Mouse (Mus musculus) macrophage (primary cell): ENCODE data around the gene Ptpa. TPM values are rescaled to one million over a fixed set of nuclear protein-coding genes. Genes with fewer than 3 reads are reported as not detected.
A peak's percentile ranks its signal among the peaks of the same experiment; 100 is the strongest.

Source experiments
- H3K27ac ChIP-seq: fragments of 350-480 bp; formaldehyde crosslinking; 2 replicates; pipeline ENCODE4 v1.9.0; 2021
- H3K36me3 ChIP-seq: fragments of 350-480 bp; formaldehyde crosslinking; 2 replicates; pipeline ENCODE4 v1.9.0; 2021; ENCODE audit errors: inconsistent target
- H3K4me3 ChIP-seq: fragments of 350-480 bp; formaldehyde crosslinking; 2 replicates; pipeline ENCODE4 v1.9.0; 2021; ENCODE audit errors: inconsistent target
- H3K79me2 ChIP-seq: fragments of 350-480 bp; formaldehyde crosslinking; 2 replicates; pipeline ENCODE4 v1.9.0; 2021; ENCODE audit errors: inconsistent target
- WGBS: methylation state at CpG from one replicate; pipeline ENCODE4 v1.1.7; 2026; ENCODE audit warnings: inconsistent platforms; ENCODE audit not compliant: missing documents; 5-methylcytosine and 5-hydroxymethylcytosine counted together
- polyA plus RNA-seq: library from polyadenylated mRNA; stranded (reverse); fragments of 250-400 nt; gene quantifications from 3 replicates; pipeline ENCODE4 v1.2.4, GENCODE M21; 2018; ENCODE audit warnings: inconsistent platforms

Gene Ptpa
- polyA plus RNA-seq, 1 experiment from 2014 or later = 54.9 TPM

GRCm38 (mm10) chr2:30392577-30393369 lies 23.1 kb upstream of the Ptpa start:
- Histone ChIP-seq H3K36me3 (peaks cover 14% of the 10 kb centered on the region; the same call in 1 of the 2 replicates), H3K27ac (peak overlapping the region; percentile 71), H3K4me3 (peak overlapping the region; percentile 55), H3K79me2 (peaks cover 32% of the 10 kb centered on the region)
- WGBS = 1% methylated on average over 36 of the region's 54 CpGs

- 80% methylated on average over 1 of the region's 1 CpGs for WGBS
- H3K4me3 ChIP-seq = peak overlapping the region; percentile 55
- H3K79me2 ChIP-seq = peaks cover 32% of the 10 kb centered on the region
- peaks cover 19% of the 10 kb centered on the region; the same call in 1 of the 2 replicates for H3K36me3 ChIP-seq
- peak overlapping the region; percentile 71 for H3K27ac ChIP-seq
Observed at GRCm38 (mm10) chr2:30393370-30393656, 22.5 kb upstream of the Ptpa start.

- Histone ChIP-seq H3K36me3 (peaks cover 43% of the 10 kb centered on the region; the same call in 1 of the 2 replicates), H3K4me3 (no peak overlapping the region), H3K27ac (peak overlapping the region; percentile 19; the same call in 1 of the 2 replicates), H3K79me2 (peaks cover 32% of the 10 kb centered on the region)
- WGBS = 91% methylated on average over 7 of the region's 7 CpGs
Observed at GRCm38 (mm10) chr2:30395757-30396156, 20.1 kb upstream of the Ptpa start.

- H3K27ac ChIP-seq = no peak overlapping the region
- peaks cover 32% of the 10 kb centered on the region for H3K79me2 ChIP-seq
- H3K4me3 ChIP-seq = no peak overlapping the region
- H3K36me3 ChIP-seq = peaks cover 45% of the 10 kb centered on the region; the same call in 1 of the 2 replicates
- WGBS = 94% methylated on average over 7 of the region's 7 CpGs
Observed at GRCm38 (mm10) chr2:30396246-30396645, 19.6 kb upstream of the Ptpa start.

GRCm38 (mm10) chr2:30397986-30398512 lies 17.8 kb upstream of the Ptpa start:
- 99% methylated on average over 10 of the region's 10 CpGs for WGBS
- Histone ChIP-seq H3K27ac (no peak overlapping the region), H3K4me3 (no peak overlapping the region), H3K79me2 (peaks cover 32% of the 10 kb centered on the region), H3K36me3 (peaks cover 57% of the 10 kb centered on the region)

GRCm38 (mm10) chr2:30399191-30400171 lies 16.4 kb upstream of the Ptpa start:
- Histone ChIP-seq H3K79me2 (peaks cover 17% of the 10 kb centered on the region), H3K36me3 (peaks cover 69% of the 10 kb centered on the region), H3K4me3 (no peak overlapping the region), H3K27ac (no peak overlapping the region)
- 91% methylated on average over 20 of the region's 20 CpGs for WGBS

GRCm38 (mm10) chr2:30401581-30401980 lies 14.3 kb upstream of the Ptpa start:
- peaks cover 78% of the 10 kb centered on the region for H3K36me3 ChIP-seq
- no peak overlapping the region for H3K4me3 ChIP-seq
- 100% methylated on average over 1 of the region's 1 CpGs for WGBS

GRCm38 (mm10) chr2:30402351-30402826 lies 13.4 kb upstream of the Ptpa start:
- peaks cover 70% of the 10 kb centered on the region for H3K36me3 ChIP-seq
- no peaks in the 10 kb centered on the region for H3K79me2 ChIP-seq
- 92% methylated on average over 8 of the region's 9 CpGs for WGBS

More at GRCm38 (mm10) chr2:30401581-30401980, 14.3 kb upstream of the Ptpa start:
- Histone ChIP-seq H3K27ac (no peak overlapping the region), H3K79me2 (no peaks in the 10 kb centered on the region)

GRCm38 (mm10) chr2:30402843-30403242 lies 13.0 kb upstream of the Ptpa start:
- WGBS = 100% methylated on average over 2 of the region's 2 CpGs
- no peak overlapping the region for H3K27ac ChIP-seq
- no peaks in the 10 kb centered on the region for H3K79me2 ChIP-seq
- peaks cover 65% of the 10 kb centered on the region for H3K36me3 ChIP-seq
- H3K4me3 ChIP-seq = no peak overlapping the region

More at GRCm38 (mm10) chr2:30402351-30402826, 13.4 kb upstream of the Ptpa start:
- Histone ChIP-seq H3K4me3 (no peak overlapping the region), H3K27ac (no peak overlapping the region)

- no peak overlapping the region for H3K4me3 ChIP-seq
- 100% methylated on average over 1 of the region's 1 CpGs for WGBS
- H3K79me2 ChIP-seq = no peaks in the 10 kb centered on the region
- peaks cover 55% of the 10 kb centered on the region for H3K36me3 ChIP-seq
- no peak overlapping the region for H3K27ac ChIP-seq
Observed at GRCm38 (mm10) chr2:30403870-30404269, 12.0 kb upstream of the Ptpa start.

GRCm38 (mm10) chr2:30407221-30407620 lies 8.6 kb upstream of the Ptpa start:
- WGBS = 15% methylated on average over 2 of the region's 2 CpGs
- no peaks in the 10 kb centered on the region for H3K79me2 ChIP-seq
- peak overlapping the region; percentile 87 for H3K27ac ChIP-seq
- peaks cover 49% of the 10 kb centered on the region for H3K36me3 ChIP-seq
- H3K4me3 ChIP-seq = no peak overlapping the region

- Histone ChIP-seq H3K27ac (peak overlapping the region; percentile 87), H3K79me2 (peaks cover 2% of the 10 kb centered on the region; the same call in 1 of the 2 replicates), H3K36me3 (peaks cover 44% of the 10 kb centered on the region), H3K4me3 (no peak overlapping the region)
- 98% methylated on average over 10 of the region's 10 CpGs for WGBS
Observed at GRCm38 (mm10) chr2:30407778-30408177, 8.1 kb upstream of the Ptpa start.

GRCm38 (mm10) chr2:30408452-30409100 lies 7.3 kb upstream of the Ptpa start:
- Histone ChIP-seq H3K36me3 (peaks cover 36% of the 10 kb centered on the region), H3K4me3 (no peak overlapping the region), H3K27ac (peak overlapping the region; percentile 87), H3K79me2 (peaks cover 10% of the 10 kb centered on the region; the same call in 1 of the 2 replicates)
- WGBS = 71% methylated on average over 8 of the region's 8 CpGs
